Mouse (Mus musculus): Measurements from ENCODE around the gene Canx. TPM values are rescaled to one million over a fixed set of nuclear protein-coding genes. Genes with fewer than 3 reads are reported as not detected.
A peak's percentile ranks its signal among the peaks of the same experiment; 100 is the strongest.

The Canx gene
- 215 and 264 TPM in 2 replicates for polyA plus RNA-seq (2012; rRNA removed)

DNA sequence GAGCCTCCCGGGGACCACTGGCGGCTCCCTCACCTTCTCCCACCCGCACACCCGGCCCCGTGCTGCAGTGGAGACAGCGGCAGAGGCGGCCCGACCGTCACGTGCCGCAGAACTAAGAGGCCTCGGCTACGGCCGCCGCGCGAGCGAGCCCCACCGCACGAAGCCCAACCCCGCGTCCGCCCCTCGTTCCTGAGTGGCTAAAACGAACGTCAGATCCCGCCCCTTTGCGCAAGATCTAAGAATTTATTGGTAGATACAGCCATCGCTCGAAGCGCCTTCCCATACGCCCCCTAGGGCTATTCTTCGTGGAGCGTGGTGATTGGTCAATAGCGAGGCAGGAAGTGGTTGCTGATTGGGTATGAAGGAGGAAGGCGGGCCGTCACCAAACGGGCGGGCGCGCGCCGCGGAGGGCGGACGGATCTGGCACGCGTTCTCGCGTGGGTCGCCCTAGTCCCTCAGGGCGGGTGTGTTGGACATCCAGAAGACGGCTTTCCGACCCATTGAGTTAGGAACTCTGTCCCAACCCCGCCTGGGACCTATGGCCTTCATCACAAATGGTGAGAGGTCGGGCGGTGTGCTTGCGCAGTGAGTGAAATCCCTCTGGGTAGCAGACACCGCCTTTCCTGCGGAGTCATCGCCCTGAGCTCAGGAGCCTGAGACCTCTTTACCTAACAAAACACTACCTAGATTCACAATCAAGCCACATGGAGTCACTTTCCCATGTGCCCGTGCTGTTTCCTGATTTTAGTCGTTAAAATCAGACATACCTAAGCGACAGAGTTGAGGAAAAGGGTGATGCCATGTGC, at the start of gene Canx:
TSS of gene Canx (minus strand) at position 178 of the 806 bp plus-strand sequence.
- H3K27ac ChIP-seq (ENCODE audit: insufficient read depth, low read length), result peak within 1 kb of the TSS; percentile 70
- peak; percentile 99 for DNase-seq
- H3K4me1 ChIP-seq (ENCODE audit: control insufficient read depth, insufficient read depth, low read length), result no peaks in the 10 kb centered on the region; the same call in 1 of the 2 replicates
- H3K27me3 ChIP-seq (ENCODE audit: control insufficient read depth, insufficient read depth, low read length), result no peaks in the 10 kb centered on the region
- peak within 1 kb of the TSS; percentile 85 for H3K4me3 ChIP-seq (replicated peaks; ENCODE audit: insufficient read depth, low read depth, low read length)
- no peak for TF ChIP-seq CTCF (IDR thresholded peaks at IDR 0.05; ENCODE audit: borderline replicate concordance, insufficient read depth, low read depth, low read length)
- peak; percentile 98 for TF ChIP-seq POLR2A (IDR thresholded peaks at IDR 0.05; ENCODE audit: borderline replicate concordance, insufficient read depth, low read length)
- under 1% methylated on average over 64 of the region's 64 CpGs for WGBS

DNA sequence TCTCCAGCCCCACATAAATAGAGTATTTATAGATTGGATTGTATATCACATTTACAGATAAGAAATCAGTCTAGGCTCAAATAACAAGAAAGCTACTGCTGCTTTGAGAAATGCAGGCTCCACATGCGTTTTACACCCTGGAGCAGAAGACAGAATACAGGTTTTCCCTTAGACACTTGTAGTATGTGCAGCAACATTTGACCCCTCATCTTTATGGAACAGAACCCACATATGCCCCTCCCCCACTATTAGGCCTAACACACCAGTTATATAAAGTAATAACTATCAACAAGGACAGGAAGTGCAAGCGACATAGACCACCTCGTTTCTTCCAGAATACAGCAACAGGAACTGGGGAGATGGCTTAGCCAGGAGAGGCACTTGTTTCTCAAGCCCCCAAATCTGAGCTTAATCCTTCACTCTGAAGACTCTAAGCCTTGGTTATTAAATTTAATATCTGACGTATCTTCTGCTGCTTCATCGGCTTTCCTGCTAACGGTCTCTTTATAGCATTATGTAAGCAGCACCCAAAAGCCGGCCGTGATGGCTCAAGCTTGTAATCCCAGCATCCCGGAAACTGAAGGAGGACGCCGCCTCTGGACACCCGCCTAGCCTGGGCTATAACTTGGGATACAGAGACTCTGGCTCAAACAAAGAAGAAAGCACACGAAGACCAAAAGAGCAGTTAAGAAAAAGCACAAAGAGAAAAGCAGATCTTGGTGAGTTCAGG, 49.0 kb upstream of the Canx start:
- H3K27me3 ChIP-seq (ENCODE audit: control insufficient read depth, insufficient read depth, low read length), result no peaks in the 10 kb centered on the region
- WGBS, result 95% methylated on average over 13 of the region's 13 CpGs
- DNase-seq, result peak in 1 of 2 experiments; percentile 9
- H3K4me3 ChIP-seq (replicated peaks; ENCODE audit: insufficient read depth, low read depth, low read length), result no peak overlapping the region
- H3K4me1 ChIP-seq (ENCODE audit: control insufficient read depth, insufficient read depth, low read length), result peaks cover 6% of the 10 kb centered on the region; the same call in 1 of the 2 replicates
- no peak for TF ChIP-seq CTCF (IDR thresholded peaks at IDR 0.05; ENCODE audit: borderline replicate concordance, insufficient read depth, low read depth, low read length)
- TF ChIP-seq POLR2A (IDR thresholded peaks at IDR 0.05; ENCODE audit: borderline replicate concordance, insufficient read depth, low read length), result no peak
- H3K27ac ChIP-seq (ENCODE audit: insufficient read depth, low read length), result no peak overlapping the region

DNA sequence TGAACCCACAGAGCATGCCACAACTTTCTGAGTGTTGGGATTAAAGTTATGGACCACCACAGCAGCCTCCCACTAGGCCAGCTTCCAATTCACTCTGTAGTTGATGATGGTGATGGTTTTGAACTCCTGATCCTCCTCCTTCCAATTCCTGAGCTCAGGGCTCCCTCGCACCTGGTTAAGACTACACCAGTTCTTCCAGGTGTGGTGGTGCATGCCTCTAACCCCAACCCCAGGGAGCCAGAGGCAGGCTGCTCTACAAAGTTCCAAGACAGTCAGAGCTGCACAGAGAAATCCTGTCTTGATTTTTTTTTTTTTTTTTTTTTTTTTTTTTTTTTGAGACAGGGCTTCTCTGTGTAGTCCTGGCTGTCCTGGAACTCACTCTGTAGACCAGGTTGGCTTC, 48.1 kb upstream of the Canx start:
- no peak for DNase-seq
- no peak for TF ChIP-seq POLR2A (IDR thresholded peaks at IDR 0.05; ENCODE audit: borderline replicate concordance, insufficient read depth, low read length)
- no peak for TF ChIP-seq CTCF (IDR thresholded peaks at IDR 0.05; ENCODE audit: borderline replicate concordance, insufficient read depth, low read depth, low read length)
- peaks cover 6% of the 10 kb centered on the region; the same call in 1 of the 2 replicates for H3K4me1 ChIP-seq (ENCODE audit: control insufficient read depth, insufficient read depth, low read length)
- no peak overlapping the region for H3K4me3 ChIP-seq (replicated peaks; ENCODE audit: insufficient read depth, low read depth, low read length)
- H3K27me3 ChIP-seq (ENCODE audit: control insufficient read depth, insufficient read depth, low read length), result no peaks in the 10 kb centered on the region
- no peak overlapping the region for H3K27ac ChIP-seq (ENCODE audit: insufficient read depth, low read length)
- WGBS, result 88% methylated on average over 1 of the region's 1 CpGs

DNA sequence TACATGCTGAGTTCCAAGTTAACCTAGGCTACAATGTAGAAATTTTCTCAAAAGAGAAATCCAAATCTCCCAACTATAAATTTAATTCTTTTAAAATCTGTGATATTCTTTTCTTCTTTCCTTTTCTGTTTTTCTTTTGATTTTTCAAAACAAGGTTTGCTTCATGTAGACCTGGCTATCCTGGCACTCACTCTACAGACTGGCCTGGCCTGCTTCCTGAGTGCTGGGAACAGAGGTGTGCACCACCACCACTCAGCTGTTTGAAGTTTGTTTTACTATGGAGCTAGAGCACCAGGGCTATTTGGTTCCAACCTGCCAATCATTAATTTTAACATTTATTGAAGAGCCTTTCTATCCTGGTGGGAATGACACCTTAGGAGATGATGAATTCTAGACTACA, 47.6 kb upstream of the Canx start:
- Histone ChIP-seq H3K4me3 (replicated peaks; ENCODE audit: insufficient read depth, low read depth, low read length) (no peak overlapping the region), H3K4me1 (ENCODE audit: control insufficient read depth, insufficient read depth, low read length) (peaks cover 6% of the 10 kb centered on the region; the same call in 1 of the 2 replicates), H3K27ac (ENCODE audit: insufficient read depth, low read length) (no peak overlapping the region), H3K27me3 (ENCODE audit: control insufficient read depth, insufficient read depth, low read length) (no peaks in the 10 kb centered on the region)
- TF ChIP-seq POLR2A (IDR thresholded peaks at IDR 0.05; ENCODE audit: borderline replicate concordance, insufficient read depth, low read length), result no peak
- TF ChIP-seq CTCF (IDR thresholded peaks at IDR 0.05; ENCODE audit: borderline replicate concordance, insufficient read depth, low read depth, low read length), result no peak
- DNase-seq, result no peak

DNA sequence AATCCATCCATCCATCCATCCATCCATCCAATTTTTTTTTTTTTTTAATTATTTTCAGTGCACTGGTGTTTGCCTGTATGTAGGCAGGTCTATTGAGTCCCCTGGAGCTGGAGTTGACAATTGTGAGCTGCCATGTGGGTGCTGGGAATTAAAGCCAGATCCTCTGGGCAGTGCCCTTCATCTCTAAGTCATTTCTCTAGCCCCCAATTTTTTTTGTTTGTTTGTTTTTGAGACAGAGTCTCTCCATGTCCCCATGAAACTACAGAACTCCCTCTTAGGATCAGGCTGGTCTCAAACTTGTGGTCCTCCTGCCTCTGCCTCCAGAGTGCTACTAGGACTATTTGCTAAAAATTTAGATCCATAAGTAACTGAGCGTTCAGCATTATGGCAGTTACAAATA, 46.4 kb upstream of the Canx start:
- 98% methylated on average over 1 of the region's 1 CpGs for WGBS
- DNase-seq, result no peak
- Histone ChIP-seq H3K4me1 (ENCODE audit: control insufficient read depth, insufficient read depth, low read length) (peaks cover 6% of the 10 kb centered on the region; the same call in 1 of the 2 replicates), H3K27me3 (ENCODE audit: control insufficient read depth, insufficient read depth, low read length) (no peaks in the 10 kb centered on the region), H3K27ac (ENCODE audit: insufficient read depth, low read length) (peak overlapping the region; percentile 96; the same call in 1 of the 2 replicates), H3K4me3 (replicated peaks; ENCODE audit: insufficient read depth, low read depth, low read length) (no peak overlapping the region)
- TF ChIP-seq POLR2A (IDR thresholded peaks at IDR 0.05; ENCODE audit: borderline replicate concordance, insufficient read depth, low read length), result no peak
- no peak for TF ChIP-seq CTCF (IDR thresholded peaks at IDR 0.05; ENCODE audit: borderline replicate concordance, insufficient read depth, low read depth, low read length)

DNA sequence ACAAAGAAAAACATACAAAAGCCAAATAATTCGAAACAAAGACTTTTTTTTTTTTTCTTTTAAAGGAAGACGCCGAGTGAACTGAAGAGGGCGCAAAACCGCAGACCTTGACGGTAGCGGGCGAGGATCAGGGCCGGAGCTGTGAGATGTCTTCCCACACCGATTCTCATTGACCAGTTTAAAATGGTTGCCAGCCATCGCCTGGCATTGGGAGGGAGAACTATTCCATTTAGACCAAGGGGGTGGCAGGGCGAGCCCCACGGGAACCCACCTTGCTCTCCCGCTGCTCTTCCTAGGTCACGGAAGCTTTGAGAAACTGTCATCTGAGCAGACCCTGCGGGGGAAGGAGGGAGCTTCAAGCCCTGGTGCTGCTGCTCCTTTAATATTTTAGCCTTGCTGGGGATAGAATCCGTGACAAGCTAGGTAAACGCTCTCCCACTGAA, 45.9 kb upstream of the Canx start:
- H3K4me3 ChIP-seq (replicated peaks; ENCODE audit: insufficient read depth, low read depth, low read length), result peak overlapping the region; percentile 92
- H3K27me3 ChIP-seq (ENCODE audit: control insufficient read depth, insufficient read depth, low read length), result no peaks in the 10 kb centered on the region
- DNase-seq, result peak; percentile 75 to 79
- WGBS, result under 1% methylated on average over 18 of the region's 18 CpGs
- TF ChIP-seq CTCF (IDR thresholded peaks at IDR 0.05; ENCODE audit: borderline replicate concordance, insufficient read depth, low read depth, low read length), result peak; percentile 54; the same call in 1 of the 2 replicates
- TF ChIP-seq POLR2A (IDR thresholded peaks at IDR 0.05; ENCODE audit: borderline replicate concordance, insufficient read depth, low read length), result peak; percentile 67
- H3K27ac ChIP-seq (ENCODE audit: insufficient read depth, low read length), result peak overlapping the region; percentile 96
- H3K4me1 ChIP-seq (ENCODE audit: control insufficient read depth, insufficient read depth, low read length), result peaks cover 6% of the 10 kb centered on the region; the same call in 1 of the 2 replicates

DNA sequence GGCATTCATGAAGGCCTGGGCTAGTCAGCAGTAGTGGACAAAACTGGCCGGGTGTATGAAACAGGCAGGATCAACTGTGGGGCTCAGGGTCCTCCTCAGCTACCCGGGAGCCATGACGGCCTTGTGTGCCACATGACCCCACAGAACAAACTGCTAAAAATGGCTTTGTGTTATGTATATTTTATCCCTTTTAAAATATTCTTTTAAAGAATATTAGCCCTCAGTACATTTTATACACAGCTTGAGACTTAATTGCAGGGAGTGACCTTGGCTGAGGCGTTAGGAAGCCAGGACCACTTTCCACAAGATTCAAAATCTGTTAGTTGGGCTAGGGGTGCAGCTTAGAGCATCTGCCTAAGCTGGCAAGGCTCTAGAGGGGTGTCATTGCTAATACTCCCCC, 45.5 kb upstream of the Canx start:
- Histone ChIP-seq H3K4me3 (replicated peaks; ENCODE audit: insufficient read depth, low read depth, low read length) (peak overlapping the region; percentile 27), H3K27ac (ENCODE audit: insufficient read depth, low read length) (no peak overlapping the region), H3K4me1 (ENCODE audit: control insufficient read depth, insufficient read depth, low read length) (peaks cover 2% of the 10 kb centered on the region; the same call in 1 of the 2 replicates), H3K27me3 (ENCODE audit: control insufficient read depth, insufficient read depth, low read length) (no peaks in the 10 kb centered on the region)
- WGBS, result 29% methylated on average over 4 of the region's 4 CpGs
- DNase-seq, result no peak
- no peak for TF ChIP-seq POLR2A (IDR thresholded peaks at IDR 0.05; ENCODE audit: borderline replicate concordance, insufficient read depth, low read length)
- no peak for TF ChIP-seq CTCF (IDR thresholded peaks at IDR 0.05; ENCODE audit: borderline replicate concordance, insufficient read depth, low read depth, low read length)
